Mouse (Mus musculus): Measurements from ENCODE around the gene Gm49325. TPM values are rescaled to one million over a fixed set of nuclear protein-coding genes. Genes with fewer than 3 reads are reported as not detected.

Gene Gm49325
- polyA plus RNA-seq, 2 experiments from 2014 or later: 3.0 TPM; not detected in 1

DNA sequence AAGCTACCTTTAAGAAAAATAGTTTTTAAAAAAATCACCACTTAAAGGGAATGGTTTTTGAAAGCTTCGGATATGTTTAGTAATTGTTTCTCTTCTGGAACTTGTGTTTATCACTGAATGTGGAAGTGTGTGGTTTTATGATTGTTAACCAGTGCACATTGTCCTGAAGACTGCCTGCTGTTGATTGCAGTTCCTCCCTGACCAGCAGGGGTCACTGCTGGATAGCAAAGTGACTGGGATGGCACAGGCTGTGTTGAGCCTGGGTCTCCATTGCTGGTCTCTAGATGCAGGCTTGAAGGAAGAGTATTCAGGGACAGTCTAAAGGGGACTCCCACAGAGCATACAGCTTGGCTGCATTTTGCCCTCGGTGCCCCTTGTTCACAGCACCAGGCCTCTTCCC lies 21.5 kb downstream of the Gm49325 start:
- peak; percentile 79 for ATAC-seq

DNA sequence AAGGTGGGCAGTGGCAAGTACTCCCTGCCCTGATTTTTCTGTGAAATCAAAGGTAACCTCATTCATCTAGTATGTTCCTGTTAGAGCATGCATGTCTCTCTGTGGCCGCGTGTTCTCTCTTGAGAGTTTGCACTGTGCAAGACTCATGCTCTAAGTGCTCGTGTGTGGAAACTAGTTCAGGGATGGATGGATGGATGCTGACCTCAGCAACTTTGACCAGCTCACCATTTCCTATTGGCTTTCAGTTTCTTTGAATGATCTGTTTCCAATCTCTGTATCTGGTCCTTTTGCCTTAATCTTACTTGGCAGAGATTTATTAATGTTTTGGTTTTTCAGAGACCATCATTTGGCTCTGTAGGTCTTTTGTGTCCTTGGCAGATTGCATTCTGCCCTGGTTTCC lies 23.2 kb downstream of the Gm49325 start:
- ATAC-seq: no peak

- ATAC-seq: no peak
Observed at GRCm38 (mm10) chr10:77629970-77630369, 24.0 kb downstream of the Gm49325 start.

- ATAC-seq: no peak
Observed at GRCm38 (mm10) chr10:77634016-77634415, 28.0 kb downstream of the Gm49325 start.

DNA sequence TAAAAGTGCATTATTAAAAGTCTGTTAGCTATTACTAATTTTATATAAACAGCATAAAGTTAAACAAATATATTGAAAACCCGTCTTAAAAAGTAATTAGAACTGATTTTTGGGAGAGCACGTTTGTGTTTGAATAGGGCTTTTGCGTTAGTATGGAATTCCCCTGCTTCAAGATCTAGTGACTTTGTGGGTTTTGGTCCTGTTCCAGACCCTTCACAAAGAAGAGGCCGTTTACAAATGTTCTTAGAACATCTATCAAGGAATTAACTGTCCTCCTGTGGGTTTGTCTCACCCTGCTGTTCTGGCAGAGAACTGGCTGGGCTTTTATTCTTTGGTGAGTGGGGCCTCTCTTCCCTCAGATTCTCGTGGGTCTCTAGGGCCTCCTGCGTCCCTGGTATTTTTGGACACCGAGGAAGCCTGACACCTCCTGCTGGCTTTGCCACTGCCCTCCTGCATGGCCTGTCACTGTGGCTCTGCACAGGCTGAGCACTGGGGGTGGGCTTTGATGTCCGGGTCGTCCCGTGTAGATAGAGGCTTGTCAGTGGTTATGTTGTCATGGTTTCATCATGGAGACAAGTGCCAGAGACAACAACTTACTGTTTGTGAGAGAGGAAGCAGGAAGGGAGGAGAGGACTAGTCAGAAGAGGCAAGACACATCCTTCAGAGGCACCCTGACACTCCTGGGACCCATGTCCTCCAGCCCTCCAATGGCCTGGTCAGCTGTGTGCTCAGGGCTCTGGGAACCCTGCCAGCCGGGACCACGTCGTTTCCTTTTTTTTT lies 28.6 kb downstream of the Gm49325 start:
- ATAC-seq: no peak

DNA sequence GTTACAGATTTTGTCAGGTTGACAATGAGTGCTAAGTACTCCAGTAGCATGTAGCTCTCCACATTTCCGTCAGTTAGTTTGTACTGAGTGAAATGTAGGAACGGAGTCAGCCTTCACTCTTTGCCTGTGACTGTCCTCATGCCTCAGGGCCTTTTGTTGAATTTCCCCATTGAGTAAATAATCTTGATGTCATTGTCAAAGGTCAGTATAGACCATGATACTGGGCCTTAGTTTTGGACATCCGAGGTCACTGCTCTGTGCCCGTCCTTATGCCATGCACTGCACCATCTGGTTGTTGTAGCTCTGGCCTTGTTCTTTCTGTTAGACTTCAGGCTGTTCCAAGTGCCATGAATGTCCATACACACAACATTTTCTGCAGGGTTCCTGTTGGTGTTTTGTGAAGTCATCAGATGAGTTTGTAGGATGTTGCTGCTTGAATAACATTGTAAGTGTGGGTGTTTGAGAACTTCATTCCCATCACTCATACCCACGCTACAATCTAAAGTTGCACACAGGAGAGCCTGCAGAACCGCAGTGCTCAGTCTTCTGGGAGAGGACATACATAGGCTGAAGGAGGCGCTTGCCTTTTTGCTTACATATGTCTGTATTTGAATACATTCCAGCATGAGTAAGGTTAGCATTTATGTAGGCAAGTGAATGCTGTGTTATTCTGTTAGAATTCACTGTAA lies 30.4 kb downstream of the Gm49325 start:
- ATAC-seq: no peak

DNA sequence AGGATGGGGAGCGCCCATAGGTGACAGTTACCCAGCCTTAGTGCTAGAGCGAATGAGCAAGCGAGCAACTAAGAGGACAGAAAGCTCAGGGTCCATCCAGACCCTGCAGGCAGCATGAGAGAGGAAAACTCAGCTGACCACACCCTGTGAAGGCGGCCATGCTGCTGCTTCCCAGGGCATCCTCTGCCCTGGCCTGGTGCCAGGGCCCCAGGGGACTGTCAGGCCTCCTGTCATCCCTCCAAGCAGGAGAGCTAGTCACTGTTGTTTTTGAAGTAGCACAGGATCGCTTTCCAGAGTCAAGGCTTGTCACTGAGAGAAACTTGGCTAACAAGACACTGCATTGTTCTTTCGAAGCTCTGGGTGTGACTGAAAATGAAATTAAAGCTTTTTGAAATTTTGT lies 33.0 kb downstream of the Gm49325 start:
- no peak for ATAC-seq

DNA sequence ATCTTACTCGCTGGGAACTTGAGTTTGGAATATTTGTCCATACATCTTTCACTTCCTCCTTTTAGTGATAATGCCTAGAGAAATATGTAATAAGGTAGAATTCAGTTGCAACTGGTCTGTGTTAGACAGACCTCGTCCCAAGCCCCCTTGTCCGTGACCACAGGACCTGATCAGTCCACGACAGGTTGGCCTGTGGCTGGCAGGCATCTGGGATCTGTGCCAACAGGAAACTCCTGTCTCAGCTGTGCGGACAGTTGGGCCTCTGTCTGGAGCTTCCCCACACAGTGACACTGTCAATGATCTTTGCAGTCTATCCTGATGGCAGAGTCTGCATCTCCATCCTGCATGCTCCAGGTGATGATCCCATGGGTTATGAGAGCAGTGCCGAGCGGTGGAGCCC lies 37.2 kb downstream of the Gm49325 start:
- no peak for ATAC-seq

GRCm38 (mm10) chr10:77645571-77645970 lies 39.6 kb downstream of the Gm49325 start:
- no peak for ATAC-seq

- no peak for ATAC-seq
Observed at GRCm38 (mm10) chr10:77647461-77647860, 41.5 kb downstream of the Gm49325 start.

DNA sequence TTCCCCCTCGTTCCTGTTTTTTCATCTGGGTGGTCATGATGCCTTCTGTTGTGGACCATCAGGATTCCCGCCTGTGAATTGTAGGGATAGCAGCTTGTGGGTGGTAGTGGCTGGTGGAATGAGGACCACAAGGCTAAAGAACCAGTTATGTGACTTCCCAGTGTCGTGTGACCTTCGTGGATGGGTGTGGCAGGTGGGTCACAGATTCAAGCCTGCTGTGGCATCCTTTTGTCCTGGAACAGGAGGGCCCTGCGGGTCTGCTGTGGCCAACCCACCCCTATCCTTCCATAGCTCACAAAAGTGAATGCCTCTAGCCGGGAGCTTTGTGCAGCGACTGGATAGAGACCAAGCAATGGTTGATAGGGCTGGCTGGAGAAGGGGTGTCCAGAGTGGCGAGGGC lies 41.9 kb downstream of the Gm49325 start:
- no peak for ATAC-seq

- ATAC-seq: no peak
Observed at GRCm38 (mm10) chr10:77652046-77652445, 46.0 kb downstream of the Gm49325 start.

GRCm38 (mm10) chr10:77658286-77658994 lies 52.4 kb downstream of the Gm49325 start:
- ATAC-seq: no peak

GRCm38 (mm10) chr10:77663949-77664665 lies 58.1 kb downstream of the Gm49325 start:
- no peak for ATAC-seq

- ATAC-seq: no peak
Observed at GRCm38 (mm10) chr10:77666342-77666741, 60.3 kb downstream of the Gm49325 start.

- ATAC-seq: no peak
Observed at GRCm38 (mm10) chr10:77667402-77667801, 61.4 kb downstream of the Gm49325 start.

- no peak for ATAC-seq
Observed at GRCm38 (mm10) chr10:77670710-77671109, 64.7 kb downstream of the Gm49325 start.

DNA sequence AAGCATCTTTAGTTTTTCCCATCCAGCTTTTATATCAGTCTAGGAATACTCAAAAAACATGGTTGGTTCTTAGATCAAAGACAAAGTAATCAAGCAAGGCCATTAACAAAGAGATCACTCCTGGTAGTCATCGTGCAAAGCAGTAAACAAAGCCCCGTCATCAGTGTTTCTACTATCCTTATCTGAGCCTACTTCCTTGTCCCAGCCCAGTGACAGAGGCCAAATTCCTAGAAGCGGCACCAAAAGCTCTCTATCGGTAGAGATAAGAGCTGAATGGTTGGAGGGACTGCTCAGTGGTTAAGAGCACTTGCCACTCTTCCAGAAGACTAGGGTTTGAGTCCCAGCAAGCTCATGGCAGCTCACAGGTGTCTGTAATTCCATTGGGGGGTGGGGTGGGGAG lies 65.5 kb downstream of the Gm49325 start:
- ATAC-seq: no peak

DNA sequence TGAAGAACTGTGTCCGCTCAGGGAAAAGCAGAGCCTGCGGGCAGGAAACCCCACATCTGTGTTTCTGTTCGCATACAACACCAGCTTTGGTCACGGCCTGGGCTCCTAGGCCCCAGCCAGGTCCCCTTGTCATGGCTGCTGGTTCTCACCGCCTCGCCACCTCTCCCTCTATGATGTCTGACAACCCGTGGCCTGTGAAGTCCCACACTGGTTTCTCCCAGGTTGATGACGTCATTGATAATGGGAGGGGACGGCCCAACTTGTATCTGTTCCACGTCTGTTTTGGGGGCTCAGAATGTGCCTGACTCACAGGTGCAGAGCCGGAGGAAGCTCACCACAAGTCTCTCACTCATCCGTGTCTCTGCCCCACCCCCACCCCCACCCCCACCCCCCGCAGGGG lies 67.8 kb downstream of the Gm49325 start:
- ATAC-seq: no peak

- peak; percentile 57 for ATAC-seq
Observed at GRCm38 (mm10) chr10:77677562-77677961, 71.6 kb downstream of the Gm49325 start.

DNA sequence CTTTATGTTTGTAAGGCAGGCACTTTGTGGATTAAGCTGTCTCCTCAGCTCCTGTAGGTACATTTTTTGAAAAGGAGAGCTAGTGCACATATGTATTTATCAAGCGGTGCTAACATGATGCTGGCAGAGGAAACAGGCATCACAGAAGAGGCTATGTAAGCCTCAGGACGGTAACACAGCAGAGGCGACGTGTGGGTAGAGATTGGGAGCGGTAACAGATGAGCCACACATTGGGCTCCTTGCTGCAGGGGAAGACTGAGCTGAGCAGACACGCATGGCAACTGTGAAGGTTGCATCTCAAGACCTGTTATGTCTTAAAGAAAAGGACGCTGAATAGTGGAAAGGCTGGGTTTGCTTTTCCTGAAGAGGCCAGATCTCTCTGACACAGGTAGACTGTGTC lies 77.0 kb downstream of the Gm49325 start:
- ATAC-seq: no peak

- no peak for ATAC-seq
Observed at GRCm38 (mm10) chr10:77684181-77684580, 78.2 kb downstream of the Gm49325 start.
